Mouse (Mus musculus): ENCODE results near the gene Grid2. TPM values are rescaled to one million over a fixed set of nuclear protein-coding genes. Genes with fewer than 3 reads are reported as not detected.
"Not testable (repeated sequence)": the region's sequence is repeated elsewhere in the genome, so short reads cannot be mapped to it uniquely, and the experiment has no call there.

Gene Grid2
- polyA plus RNA-seq, 1 experiment from 2014 or later = 1.8 TPM

- H3K9ac ChIP-seq = no peak overlapping the region
- H3K4me2 ChIP-seq = no peak overlapping the region
- H3K27me3 ChIP-seq = no peaks in the 10 kb centered on the region
- no peaks in the 10 kb centered on the region for H3K36me3 ChIP-seq (replicated peaks)
- H3K4me3 ChIP-seq (replicated peaks) = no peak overlapping the region
- H3K4me1 ChIP-seq = no peaks in the 10 kb centered on the region
- WGBS = 86% methylated on average over 2 of the region's 2 CpGs
- no peaks in the 10 kb centered on the region for H3K9me3 ChIP-seq
- H3K27ac ChIP-seq = no peak overlapping the region
- no peak for ATAC-seq (ENCODE audit: low FRiP score)
Observed at GRCm38 (mm10) chr6:63432751-63433150, 177.1 kb downstream of the Grid2 start.

- Histone ChIP-seq H3K9ac (no peak overlapping the region), H3K9me3 (no peaks in the 10 kb centered on the region), H3K27ac (no peak overlapping the region), H3K4me1 (no peaks in the 10 kb centered on the region), H3K36me3 (replicated peaks) (no peaks in the 10 kb centered on the region), H3K27me3 (no peaks in the 10 kb centered on the region), H3K4me2 (no peak overlapping the region), H3K4me3 (replicated peaks) (no peak overlapping the region)
- WGBS = 87% methylated on average over 2 of the region's 2 CpGs
- ATAC-seq (ENCODE audit: low FRiP score) = no peak
Observed at GRCm38 (mm10) chr6:63448175-63448574, 192.5 kb downstream of the Grid2 start.

- no peaks in the 10 kb centered on the region for H3K27me3 ChIP-seq
- H3K4me1 ChIP-seq = no peaks in the 10 kb centered on the region
- WGBS = 82% methylated on average over 1 of the region's 1 CpGs
- H3K27ac ChIP-seq = no peak overlapping the region
- ATAC-seq (ENCODE audit: low FRiP score) = no peak
- H3K4me2 ChIP-seq = no peak overlapping the region
- no peaks in the 10 kb centered on the region for H3K9me3 ChIP-seq
- no peak overlapping the region for H3K9ac ChIP-seq
- no peaks in the 10 kb centered on the region for H3K36me3 ChIP-seq (replicated peaks)
- no peak overlapping the region for H3K4me3 ChIP-seq (replicated peaks)
Observed at GRCm38 (mm10) chr6:63482141-63482540, 226.5 kb downstream of the Grid2 start.

- Histone ChIP-seq H3K36me3 (replicated peaks) (no peaks in the 10 kb centered on the region), H3K4me1 (no peaks in the 10 kb centered on the region), H3K4me3 (replicated peaks) (no peak overlapping the region), H3K27ac (no peak overlapping the region), H3K9ac (no peak overlapping the region), H3K4me2 (no peak overlapping the region), H3K9me3 (no peaks in the 10 kb centered on the region), H3K27me3 (no peaks in the 10 kb centered on the region)
- ATAC-seq (ENCODE audit: low FRiP score) = no peak
- 90% methylated on average over 1 of the region's 1 CpGs for WGBS
Observed at GRCm38 (mm10) chr6:63515016-63515415, 259.3 kb downstream of the Grid2 start.

- WGBS = 84% methylated on average over 6 of the region's 6 CpGs
- no peaks in the 10 kb centered on the region for H3K4me1 ChIP-seq
- H3K4me2 ChIP-seq = no peak overlapping the region
- H3K4me3 ChIP-seq (replicated peaks) = no peak overlapping the region
- no peaks in the 10 kb centered on the region for H3K9me3 ChIP-seq
- no peak overlapping the region for H3K27ac ChIP-seq
- ATAC-seq (ENCODE audit: low FRiP score) = no peak
- H3K9ac ChIP-seq = no peak overlapping the region
- H3K27me3 ChIP-seq = no peaks in the 10 kb centered on the region
- no peaks in the 10 kb centered on the region for H3K36me3 ChIP-seq (replicated peaks)
Observed at GRCm38 (mm10) chr6:63515957-63516356, 260.3 kb downstream of the Grid2 start.

- no peak for ATAC-seq (ENCODE audit: low FRiP score)
- Histone ChIP-seq H3K9ac (no peak overlapping the region), H3K27me3 (no peaks in the 10 kb centered on the region), H3K36me3 (replicated peaks) (no peaks in the 10 kb centered on the region), H3K4me1 (no peaks in the 10 kb centered on the region), H3K4me3 (replicated peaks) (no peak overlapping the region), H3K9me3 (no peaks in the 10 kb centered on the region), H3K27ac (no peak overlapping the region), H3K4me2 (no peak overlapping the region)
- WGBS = 81% methylated on average over 2 of the region's 2 CpGs
Observed at GRCm38 (mm10) chr6:63531751-63532150, 276.1 kb downstream of the Grid2 start.

- H3K9ac ChIP-seq = no peak overlapping the region
- H3K27me3 ChIP-seq = no peaks in the 10 kb centered on the region
Observed at GRCm38 (mm10) chr6:63532901-63533300, 277.2 kb downstream of the Grid2 start.

GRCm38 (mm10) chr6:63547741-63548140, 292.1 kb downstream of the Grid2 start:
- H3K27ac ChIP-seq = no peak overlapping the region
- no peak for ATAC-seq (ENCODE audit: low FRiP score)
- H3K4me1 ChIP-seq = no peaks in the 10 kb centered on the region
- no peak overlapping the region for H3K4me2 ChIP-seq
- no peak overlapping the region for H3K4me3 ChIP-seq (replicated peaks)
- H3K27me3 ChIP-seq = no peaks in the 10 kb centered on the region
- H3K9ac ChIP-seq = no peak overlapping the region
- WGBS = 82% methylated on average over 4 of the region's 4 CpGs
- no peaks in the 10 kb centered on the region for H3K9me3 ChIP-seq
- no peaks in the 10 kb centered on the region for H3K36me3 ChIP-seq (replicated peaks)

More at GRCm38 (mm10) chr6:63532901-63533300, 277.2 kb downstream of the Grid2 start:
- ATAC-seq (ENCODE audit: low FRiP score) = no peak
- Histone ChIP-seq H3K4me3 (replicated peaks) (no peak overlapping the region), H3K4me1 (no peaks in the 10 kb centered on the region), H3K9me3 (no peaks in the 10 kb centered on the region), H3K4me2 (no peak overlapping the region), H3K36me3 (replicated peaks) (no peaks in the 10 kb centered on the region), H3K27ac (no peak overlapping the region)

- WGBS = 86% methylated on average over 1 of the region's 1 CpGs
- not testable (repeated sequence) for H3K36me3 ChIP-seq (replicated peaks)
Observed at GRCm38 (mm10) chr6:63568741-63569140, 313.1 kb downstream of the Grid2 start.

GRCm38 (mm10) chr6:63590681-63591080, 335.0 kb downstream of the Grid2 start:
- no peaks in the 10 kb centered on the region for H3K4me1 ChIP-seq
- no peaks in the 10 kb centered on the region for H3K9me3 ChIP-seq
- no peak for ATAC-seq (ENCODE audit: low FRiP score)
- H3K36me3 ChIP-seq (replicated peaks) = no peaks in the 10 kb centered on the region
- H3K27me3 ChIP-seq = no peaks in the 10 kb centered on the region
- no peak overlapping the region for H3K4me2 ChIP-seq
- no peak overlapping the region for H3K27ac ChIP-seq
- H3K9ac ChIP-seq = no peak overlapping the region
- H3K4me3 ChIP-seq (replicated peaks) = no peak overlapping the region
- WGBS = 92% methylated on average over 4 of the region's 4 CpGs

More at GRCm38 (mm10) chr6:63568741-63569140, 313.1 kb downstream of the Grid2 start:
- not testable (repeated sequence) for H3K9ac ChIP-seq; H3K4me2 ChIP-seq; H3K27me3 ChIP-seq; H3K27ac ChIP-seq; H3K9me3 ChIP-seq; H3K4me3 ChIP-seq (replicated peaks); H3K4me1 ChIP-seq; ATAC-seq (ENCODE audit: low FRiP score)

- no peak for ATAC-seq (ENCODE audit: low FRiP score)
- Histone ChIP-seq H3K27me3 (no peaks in the 10 kb centered on the region), H3K4me1 (no peaks in the 10 kb centered on the region), H3K9me3 (no peaks in the 10 kb centered on the region), H3K4me3 (replicated peaks) (no peak overlapping the region), H3K27ac (no peak overlapping the region), H3K9ac (no peak overlapping the region), H3K4me2 (no peak overlapping the region), H3K36me3 (replicated peaks) (no peaks in the 10 kb centered on the region)
- WGBS = 66% methylated on average over 2 of the region's 2 CpGs
Observed at GRCm38 (mm10) chr6:63609570-63609969, 353.9 kb downstream of the Grid2 start.

- Histone ChIP-seq H3K27ac (no peak overlapping the region), H3K36me3 (replicated peaks) (no peaks in the 10 kb centered on the region), H3K4me3 (replicated peaks) (no peak overlapping the region), H3K4me1 (no peaks in the 10 kb centered on the region), H3K4me2 (no peak overlapping the region), H3K9me3 (no peaks in the 10 kb centered on the region), H3K27me3 (no peaks in the 10 kb centered on the region), H3K9ac (no peak overlapping the region)
- ATAC-seq (ENCODE audit: low FRiP score) = no peak
- WGBS = 87% methylated on average over 3 of the region's 3 CpGs
Observed at GRCm38 (mm10) chr6:63635970-63636369, 380.3 kb downstream of the Grid2 start.

- Histone ChIP-seq H3K27me3 (no peaks in the 10 kb centered on the region), H3K9me3 (no peaks in the 10 kb centered on the region), H3K4me2 (no peak overlapping the region), H3K27ac (no peak overlapping the region), H3K4me1 (no peaks in the 10 kb centered on the region), H3K9ac (no peak overlapping the region), H3K4me3 (replicated peaks) (no peak overlapping the region), H3K36me3 (replicated peaks) (no peaks in the 10 kb centered on the region)
- no peak for ATAC-seq (ENCODE audit: low FRiP score)
- 56% methylated on average over 3 of the region's 3 CpGs for WGBS
Observed at GRCm38 (mm10) chr6:63659423-63659822, 403.7 kb downstream of the Grid2 start.

- no peak overlapping the region for H3K4me2 ChIP-seq
- WGBS = 59% methylated on average over 3 of the region's 3 CpGs
- no peaks in the 10 kb centered on the region for H3K4me1 ChIP-seq
- no peaks in the 10 kb centered on the region for H3K9me3 ChIP-seq
- H3K27ac ChIP-seq = no peak overlapping the region
- no peaks in the 10 kb centered on the region for H3K27me3 ChIP-seq
- H3K9ac ChIP-seq = no peak overlapping the region
- H3K36me3 ChIP-seq (replicated peaks) = no peaks in the 10 kb centered on the region
- ATAC-seq (ENCODE audit: low FRiP score) = no peak
- no peak overlapping the region for H3K4me3 ChIP-seq (replicated peaks)
Observed at GRCm38 (mm10) chr6:63685689-63686088, 430.0 kb downstream of the Grid2 start.

Measured in forebrain, embryonic 12.5 days (tissue).